Mouse (Mus musculus) layer of hippocampus, adult 2 months (tissue): ENCODE results near the gene Lexm. TPM values are rescaled to one million over a fixed set of nuclear protein-coding genes. Genes with fewer than 3 reads are reported as not detected.

ENCODE experiments used
- DNase-seq, 2 experiments: peaks; one replicate each; pipeline ENCODE4 v3.0.0; 2022; ENCODE audit warnings: low spot score in 2 of 2
- H3K27ac ChIP-seq: fragments of 200-600 bp; 2 replicates; pipeline ENCODE4 v1.8.1; 2022
- H3K4me3 ChIP-seq: fragments of 200-600 bp; 2 replicates; pipeline ENCODE4 v1.8.1; 2022; ENCODE audit warnings: mild to moderate bottlenecking
- CTCF ChIP-seq: fragments of 200-600 bp; conservative IDR thresholded peaks from 2 replicates; pipeline ENCODE4 v1.8.1; 2022; ENCODE audit warnings: antibody characterized with exemption, mild to moderate bottlenecking, moderate library complexity
- total RNA-seq, 2 experiments: library from RNA; stranded (reverse); gene quantifications; 2 replicates each; pipeline ENCODE4 v1.2.3; 2021

Lexm gene
- total RNA-seq, 2 experiments from 2014 or later = 0.71 TPM; not detected in 1

GRCm38 (mm10) chr4:106560846-106561781, 55.9 kb downstream of the Lexm start, which contains the start of gene Dhcr24:
TSS of gene Dhcr24 (plus strand) at chr4:106561038.
- peak; percentile 92 to 94 for DNase-seq
- H3K27ac ChIP-seq = peak within 1 kb of the TSS; percentile 81

GRCm38 (mm10) chr4:106560213-106560845, 56.7 kb downstream of the Lexm start:
- no peak; the same call in 1 of the 2 replicates for TF ChIP-seq CTCF
- peak overlapping the region; percentile 78 for H3K4me3 ChIP-seq
- DNase-seq = no peak
- peak overlapping the region; percentile 81 for H3K27ac ChIP-seq

More at GRCm38 (mm10) chr4:106560846-106561781, 55.9 kb downstream of the Lexm start, which contains the start of gene Dhcr24:
- peak within 1 kb of the TSS; percentile 78 for H3K4me3 ChIP-seq
- TF ChIP-seq CTCF = no peak

GRCm38 (mm10) chr4:106559343-106560212, 57.5 kb downstream of the Lexm start:
- no peak overlapping the region for H3K4me3 ChIP-seq
- no peak for DNase-seq
- no peak for TF ChIP-seq CTCF
- H3K27ac ChIP-seq = no peak overlapping the region

GRCm38 (mm10) chr4:106557978-106558377, 59.1 kb downstream of the Lexm start:
- no peak for DNase-seq
- H3K27ac ChIP-seq = no peak overlapping the region
- no peak for TF ChIP-seq CTCF
- no peak overlapping the region for H3K4me3 ChIP-seq

- DNase-seq = no peak
- H3K4me3 ChIP-seq = no peak overlapping the region
- H3K27ac ChIP-seq = no peak overlapping the region
- no peak for TF ChIP-seq CTCF
Measured at GRCm38 (mm10) chr4:106557262-106557661, 59.8 kb downstream of the Lexm start.

GRCm38 (mm10) chr4:106550516-106551166, 66.4 kb downstream of the Lexm start:
- Histone ChIP-seq H3K4me3 (no peak overlapping the region), H3K27ac (peak overlapping the region; percentile 61)
- DNase-seq = no peak
- no peak for TF ChIP-seq CTCF

- Histone ChIP-seq H3K27ac (no peak overlapping the region), H3K4me3 (no peak overlapping the region)
- no peak for TF ChIP-seq CTCF
- DNase-seq = no peak
Measured at GRCm38 (mm10) chr4:106548113-106548512, 68.9 kb downstream of the Lexm start.

- DNase-seq = no peak
- TF ChIP-seq CTCF = no peak
- Histone ChIP-seq H3K27ac (no peak overlapping the region), H3K4me3 (no peak overlapping the region)
Measured at GRCm38 (mm10) chr4:106546896-106547295, 70.1 kb downstream of the Lexm start.

GRCm38 (mm10) chr4:106545817-106546373, 71.1 kb downstream of the Lexm start:
- no peak overlapping the region for H3K27ac ChIP-seq
- no peak for DNase-seq
- TF ChIP-seq CTCF = no peak
- H3K4me3 ChIP-seq = no peak overlapping the region

- TF ChIP-seq CTCF = no peak
- Histone ChIP-seq H3K4me3 (no peak overlapping the region), H3K27ac (no peak overlapping the region)
- DNase-seq = no peak
Measured at GRCm38 (mm10) chr4:106542211-106542610, 74.8 kb downstream of the Lexm start.

- no peak for TF ChIP-seq CTCF
- DNase-seq = no peak
- Histone ChIP-seq H3K27ac (no peak overlapping the region), H3K4me3 (no peak overlapping the region)
Measured at GRCm38 (mm10) chr4:106541491-106541890, 75.5 kb downstream of the Lexm start.

Other genes starting within 250 kb of the Lexm start
- under 1 TPM; 0.10 TPM for gene Pcsk9, start 152.9 kb downstream of the Lexm start, total RNA-seq
- gene Bsnd, start 125.0 kb downstream of the Lexm start, total RNA-seq = not detected
- 10 to 100 TPM; 58.9 to 59.7 TPM for gene Dhcr24, start 56.2 kb downstream of the Lexm start, total RNA-seq
- gene Ttc22, start 5.2 kb upstream of the Lexm start, total RNA-seq = under 1 TPM; 0.59 to 0.74 TPM
- 1 to 10 TPM; 6.1 to 8.5 TPM for gene Pars2, start 33.8 kb upstream of the Lexm start, total RNA-seq
- 10 to 100 TPM; 50.4 to 52.7 TPM for gene Ttc4, start 61.7 kb upstream of the Lexm start, total RNA-seq
- gene Mroh7, start 113.7 kb upstream of the Lexm start, total RNA-seq = 1 to 10 TPM; 4.7 to 5.4 TPM
- not detected for gene Fam151a, start 116.6 kb upstream of the Lexm start, total RNA-seq
- 10 to 100 TPM; 45.6 to 55.5 TPM for gene Acot11, start 187.8 kb upstream of the Lexm start, total RNA-seq